Mouse (Mus musculus) heart, embryonic 15.5 days (tissue): ENCODE results near the gene Sh3kbp1. TPM values are rescaled to one million over a fixed set of nuclear protein-coding genes. Genes with fewer than 3 reads are reported as not detected.

ENCODE experiments used
- ATAC-seq: fragments of 200-750 bp; cut with Nextera tagmentation; replicated peaks from 2 replicates; pipeline ENCODE4 v1.8.0; 2017; ENCODE audit warnings: low read depth, moderate TSS enrichment; ENCODE audit not compliant: insufficient number of reproducible peaks, insufficient read depth, low FRiP score
- H3K27ac ChIP-seq: fragments of 300-500 bp; sonication (generic); 2 replicates; pipeline ENCODE4 v1.5.1; 2015; ENCODE audit warnings: mild to moderate bottlenecking, inconsistent platforms
- H3K27me3 ChIP-seq: fragments of 300-500 bp; sonication (generic); 2 replicates; pipeline ENCODE4 v1.6.1; 2015; ENCODE audit warnings: inconsistent platforms
- H3K36me3 ChIP-seq: fragments of 300-500 bp; sonication (generic); 2 replicates; pipeline ENCODE4 v1.6.1; 2015; ENCODE audit warnings: mild to moderate bottlenecking, inconsistent platforms
- H3K4me1 ChIP-seq: fragments of 300-500 bp; sonication (generic); replicated peaks from 2 replicates; pipeline ENCODE4 v1.6.1; 2015; ENCODE audit warnings: inconsistent platforms
- H3K4me2 ChIP-seq: fragments of 300-500 bp; sonication (generic); 2 replicates; pipeline ENCODE4 v1.6.1; 2015; ENCODE audit warnings: inconsistent platforms, mild to moderate bottlenecking, moderate library complexity
- H3K4me3 ChIP-seq: fragments of 300-500 bp; sonication (generic); 2 replicates; pipeline ENCODE4 v1.5.1; 2015; ENCODE audit warnings: mild to moderate bottlenecking, inconsistent platforms
- H3K9ac ChIP-seq: fragments of 300-500 bp; sonication (generic); 2 replicates; pipeline ENCODE4 v1.6.1; 2015; ENCODE audit warnings: mild to moderate bottlenecking, inconsistent platforms
- H3K9me3 ChIP-seq: fragments of 300-500 bp; sonication (generic); replicated peaks from 2 replicates; pipeline ENCODE4 v1.6.1; 2016; ENCODE audit warnings: inconsistent platforms
- WGBS: fragments of 180-500 bp; shearing (Covaris S2); methylation state at CpG from one replicate; pipeline ENCODE4 v1.1.7; 2015; ENCODE audit warnings: mixed read lengths; 5-methylcytosine and 5-hydroxymethylcytosine counted together
- polyA plus RNA-seq: library from polyadenylated mRNA; unstranded; fragments of >200 nt; fragmentation: Nextera tagmentation; extraction: Ambion mirVana; gene quantifications from 2 replicates; pipeline ENCODE4 v1.2.1, GENCODE M21; 2015

Gene Sh3kbp1
- polyA plus RNA-seq, 1 experiment from 2014 or later: 154 TPM

DNA sequence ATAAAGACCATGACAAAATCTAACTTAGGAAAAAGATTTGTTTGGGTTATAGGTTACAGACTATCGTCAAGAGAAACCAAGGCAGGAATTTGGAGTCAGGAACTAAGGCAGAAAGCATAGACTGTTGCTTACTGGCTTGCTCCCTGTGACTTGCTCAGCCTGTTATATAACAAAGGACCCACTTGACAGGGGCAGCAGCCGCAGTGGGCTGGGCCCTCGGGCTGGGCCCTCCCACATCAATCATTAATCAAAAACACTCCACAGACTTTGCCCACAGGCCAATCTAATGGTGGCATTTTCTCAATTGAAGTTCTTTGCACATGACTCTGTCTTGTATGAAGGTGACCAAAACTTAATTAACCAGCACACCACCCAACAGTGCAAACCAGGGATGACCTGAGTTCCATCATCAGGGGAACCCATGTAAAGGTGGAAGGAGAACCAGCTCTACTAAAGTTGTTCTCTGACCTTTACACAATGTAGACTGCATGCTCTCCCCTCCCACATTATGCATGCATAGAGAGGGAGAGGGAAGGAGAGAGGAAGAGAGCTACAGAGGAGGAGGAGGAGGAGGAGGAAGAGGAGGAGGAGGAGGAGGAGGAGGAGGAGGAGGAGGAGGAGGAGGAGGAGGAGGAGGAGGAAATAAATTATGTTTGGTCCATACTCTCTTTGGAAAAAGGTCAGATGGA lies 344.2 kb downstream of the Sh3kbp1 start:
- Histone ChIP-seq H3K27me3 (no peaks in the 10 kb centered on the region), H3K36me3 (peaks cover 3% of the 10 kb centered on the region; the same call in 1 of the 2 replicates), H3K27ac (no peak overlapping the region), H3K4me1 (no peaks in the 10 kb centered on the region), H3K9me3 (no peaks in the 10 kb centered on the region), H3K4me2 (no peak overlapping the region), H3K9ac (no peak overlapping the region), H3K4me3 (no peak overlapping the region)
- no peak for ATAC-seq
- 55% methylated on average over 3 of the region's 3 CpGs for WGBS

DNA sequence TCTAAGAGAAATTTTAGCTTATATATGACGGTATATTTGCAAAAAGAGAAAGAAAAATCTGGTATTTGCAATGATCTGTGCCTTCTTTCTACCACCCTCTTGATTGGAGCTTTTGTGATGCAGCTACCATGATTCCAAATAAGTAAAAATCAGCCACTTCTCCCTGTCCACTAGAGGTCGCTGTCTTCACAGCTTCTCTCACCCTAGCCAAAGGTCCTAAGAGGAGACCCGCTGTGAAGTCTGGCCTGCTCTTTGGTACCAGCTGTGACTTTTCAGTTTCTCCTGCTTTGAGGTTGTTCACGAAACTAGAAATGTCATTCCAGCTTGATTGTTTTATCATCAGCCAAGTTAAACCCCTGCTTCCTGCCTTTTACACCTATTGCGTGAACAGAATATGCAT lies 346.7 kb downstream of the Sh3kbp1 start:
- Histone ChIP-seq H3K9me3 (no peaks in the 10 kb centered on the region), H3K4me1 (no peaks in the 10 kb centered on the region), H3K4me2 (no peak overlapping the region), H3K36me3 (no peaks in the 10 kb centered on the region), H3K27ac (no peak overlapping the region), H3K27me3 (no peaks in the 10 kb centered on the region), H3K4me3 (no peak overlapping the region), H3K9ac (no peak overlapping the region)
- WGBS: 26% methylated on average over 5 of the region's 5 CpGs
- ATAC-seq: no peak

DNA sequence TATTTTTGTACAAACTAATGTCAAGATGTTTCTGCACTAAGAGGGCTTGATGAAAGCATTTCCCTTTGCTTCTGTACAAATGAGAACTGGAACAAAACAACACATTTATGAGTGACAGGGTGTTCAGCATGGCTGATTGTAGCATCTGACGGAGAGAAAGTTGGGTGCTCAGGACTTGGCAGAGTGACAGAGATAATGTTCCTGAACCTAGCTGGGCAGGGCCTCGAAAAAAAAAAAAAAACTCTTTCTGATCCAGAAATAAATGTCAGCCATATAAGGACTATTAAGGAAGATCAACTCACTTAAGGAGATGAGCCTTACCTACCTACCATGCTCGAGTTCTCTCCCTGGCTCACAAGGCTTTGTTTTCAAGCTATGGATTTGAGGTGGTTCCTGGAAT lies 349.2 kb downstream of the Sh3kbp1 start:
- Histone ChIP-seq H3K9ac (no peak overlapping the region), H3K4me1 (no peaks in the 10 kb centered on the region), H3K27ac (no peak overlapping the region), H3K4me3 (no peak overlapping the region), H3K36me3 (no peaks in the 10 kb centered on the region), H3K9me3 (no peaks in the 10 kb centered on the region), H3K27me3 (no peaks in the 10 kb centered on the region), H3K4me2 (no peak overlapping the region)
- WGBS: 42% methylated on average over 3 of the region's 3 CpGs
- no peak for ATAC-seq

DNA sequence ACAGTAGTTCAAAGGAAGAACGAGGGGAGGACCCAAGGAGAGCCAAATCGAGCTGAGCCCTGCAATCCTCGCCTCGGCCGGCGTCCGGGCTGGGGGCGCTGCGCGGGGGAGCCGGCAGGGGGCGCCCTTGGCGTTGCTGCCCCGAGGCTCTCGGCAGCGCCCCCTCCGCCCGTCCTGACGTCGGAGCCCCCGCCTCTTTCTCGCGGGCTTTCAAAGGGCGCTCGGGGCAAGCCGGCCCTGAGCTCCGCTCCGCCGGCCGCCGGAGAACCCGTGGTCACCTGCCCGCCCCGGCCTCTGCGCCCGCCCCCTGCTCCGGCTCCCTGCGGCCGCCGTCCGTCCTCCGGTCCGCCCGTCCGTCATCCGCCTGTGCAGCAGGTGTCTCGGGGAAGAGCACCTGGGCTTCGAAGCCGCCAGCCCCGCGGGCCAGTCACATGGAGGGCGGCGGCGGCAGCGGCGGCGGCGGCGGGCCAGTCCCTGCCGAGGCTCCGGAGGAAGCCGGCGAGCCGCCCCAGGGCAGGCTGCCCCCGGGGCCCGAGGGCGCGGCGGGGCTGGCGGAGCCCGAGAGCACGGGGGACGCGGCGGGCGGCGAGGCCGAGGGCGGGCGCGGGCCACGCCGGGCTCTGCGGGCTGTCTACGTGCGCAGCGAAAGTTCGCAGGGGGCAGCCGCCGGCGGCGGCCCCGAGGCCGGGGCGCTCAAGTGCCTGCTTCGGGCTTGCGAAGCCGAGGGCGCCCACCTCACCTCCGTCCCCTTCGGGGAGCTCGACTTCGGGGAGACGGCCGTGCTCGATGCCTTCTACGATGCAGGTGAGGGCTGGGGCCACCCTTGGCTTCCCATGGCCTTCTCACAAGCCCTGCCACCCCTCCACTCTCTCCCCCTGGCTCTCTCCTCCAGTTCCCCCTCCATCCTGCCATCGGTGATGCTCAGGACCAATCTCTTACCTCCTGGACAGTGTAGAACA lies 361.2 kb downstream of the Sh3kbp1 start, which contains the start of gene Map3k15:
TSS of gene Map3k15 (plus strand) at position 432 of the 959 bp plus-strand sequence.
- Histone ChIP-seq H3K9ac (peak within 1 kb of the TSS; percentile 51), H3K36me3 (no peaks in the 10 kb centered on the region), H3K27me3 (peaks cover 4% of the 10 kb centered on the region; the same call in 1 of the 2 replicates), H3K9me3 (no peaks in the 10 kb centered on the region), H3K4me2 (peak within 1 kb of the TSS; percentile 88), H3K27ac (no peak within 1 kb of the TSS), H3K4me3 (peak within 1 kb of the TSS; percentile 49), H3K4me1 (no peaks in the 10 kb centered on the region)
- no peak for ATAC-seq
- 16% methylated on average over 74 of the region's 108 CpGs for WGBS

DNA sequence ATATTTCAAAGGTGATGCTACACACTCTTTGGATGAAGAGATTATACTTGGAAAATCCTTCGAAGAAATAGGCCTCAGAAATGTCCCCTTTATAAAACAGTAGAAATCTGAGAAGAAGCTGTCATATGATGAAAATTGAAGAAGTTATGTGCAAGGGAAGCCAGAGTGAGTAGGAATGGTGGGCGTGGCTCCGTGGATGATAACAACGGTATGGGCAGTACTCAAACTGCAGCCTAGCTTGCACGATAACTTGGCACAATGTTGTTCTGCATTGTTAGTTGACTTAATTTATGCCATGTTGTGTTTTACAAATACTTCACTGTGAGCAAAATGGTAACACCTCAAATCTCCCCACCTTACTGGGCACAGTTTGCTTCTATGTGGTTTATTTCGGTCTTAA lies 368.7 kb downstream of the Sh3kbp1 start:
- H3K27ac ChIP-seq: no peak overlapping the region
- ATAC-seq: no peak
- no peaks in the 10 kb centered on the region for H3K36me3 ChIP-seq
- H3K4me3 ChIP-seq: no peak overlapping the region
- WGBS: 83% methylated on average over 6 of the region's 6 CpGs
- H3K4me1 ChIP-seq: no peaks in the 10 kb centered on the region
- H3K4me2 ChIP-seq: no peak overlapping the region
- no peaks in the 10 kb centered on the region for H3K9me3 ChIP-seq
- no peaks in the 10 kb centered on the region for H3K27me3 ChIP-seq
- no peak overlapping the region for H3K9ac ChIP-seq

Other genes with a start within 250 kb of the Sh3kbp1 start
- gene Map7d2, start 212.7 kb upstream of the Sh3kbp1 start, polyA plus RNA-seq: 0.52 and 0.76 TPM in 2 replicates
- gene Bclaf3, start 100.6 kb upstream of the Sh3kbp1 start, polyA plus RNA-seq: 10.3 and 12.5 TPM in 2 replicates